Mouse (Mus musculus) CH12.LX (cell line): ENCODE data around the gene Crlf1. TPM values are rescaled to one million over a fixed set of nuclear protein-coding genes. Genes with fewer than 3 reads are reported as not detected.
A peak's percentile ranks its signal among the peaks of the same experiment; 100 is the strongest.

Experiments
- DNase-seq: peaks from one replicate; pipeline ENCODE4 v3.0.0-alpha.2; 2013; ENCODE audit errors: extremely low read depth
- H3K27ac ChIP-seq: 2 replicates; pipeline ENCODE4 v1.5.1; 2012; ENCODE audit warnings: low read depth, mild to moderate bottlenecking, control low read depth, moderate library complexity; ENCODE audit not compliant: insufficient read depth
- H3K27me3 ChIP-seq: replicated peaks from 2 replicates; pipeline ENCODE3; 2012; ENCODE audit warnings: inconsistent platforms
- H3K36me3 ChIP-seq, 2 experiments: replicated peaks in 1 of 2; 2 replicates each; pipeline versions ENCODE3 to v1.6.1; 2012; ENCODE audit warnings: inconsistent platforms in 1 of 2, low read length in 1 of 2, mild to moderate bottlenecking in 1 of 2, mixed read lengths in 1 of 2, moderate library complexity in 1 of 2; ENCODE audit not compliant: control insufficient read depth in 1 of 2, insufficient read depth in 1 of 2
- H3K4me1 ChIP-seq, 2 experiments: 2 replicates each; pipeline ENCODE4 v1.6.1; 2012; ENCODE audit warnings: inconsistent platforms in 1 of 2, moderate library complexity in 1 of 2; ENCODE audit not compliant: insufficient read depth in 2 of 2, control insufficient read depth in 1 of 2
- H3K4me2 ChIP-seq: 2 replicates; pipeline ENCODE4 v1.6.1; 2012; ENCODE audit warnings: low read depth, mild to moderate bottlenecking, control low read depth; ENCODE audit not compliant: poor library complexity, insufficient read depth, severe bottlenecking
- H3K4me3 ChIP-seq, 3 experiments: fragments of 150-350 bp in 1 of 3; sonication (generic) in 1 of 3; replicated peaks in 1 of 3; 2 replicates each; pipeline versions ENCODE3 to v1.5.1; 2011 to 2012; ENCODE audit warnings: low read depth in 2 of 3, low read length in 2 of 3, mild to moderate bottlenecking in 2 of 3, moderate library complexity in 2 of 3, control low read depth in 1 of 3, improper control_type of control experiment in 1 of 3, inconsistent platforms in 1 of 3, mixed read lengths in 1 of 3; ENCODE audit not compliant: poor library complexity in 1 of 3
- H3K79me2 ChIP-seq: replicated peaks from 2 replicates; pipeline ENCODE4 v1.6.1; 2012; ENCODE audit warnings: mild to moderate bottlenecking, moderate library complexity; ENCODE audit not compliant: control insufficient read depth, poor library complexity, insufficient read depth, severe bottlenecking; ENCODE audit errors: extremely low read depth
- H3K9ac ChIP-seq: 2 replicates; pipeline ENCODE4 v1.6.1; 2012; ENCODE audit warnings: low read depth, mild to moderate bottlenecking, control low read depth, moderate library complexity; ENCODE audit not compliant: insufficient read depth
- H3K9me3 ChIP-seq: replicated peaks from 2 replicates; pipeline ENCODE3; 2012; ENCODE audit warnings: low read length, inconsistent platforms, mixed read lengths
- BHLHE40 ChIP-seq: IDR thresholded peaks from 2 replicates; pipeline ENCODE4 v1.6.1; 2011; ENCODE audit warnings: mild to moderate bottlenecking, low read depth, low read length, improper control_type of control experiment
- CHD1 ChIP-seq: IDR thresholded peaks from 2 replicates; pipeline ENCODE4 v1.6.1; 2012; ENCODE audit warnings: low read depth, low read length, improper control_type of control experiment, inconsistent platforms
- CHD2 ChIP-seq: IDR thresholded peaks from 2 replicates; pipeline ENCODE4 v1.6.1; 2011; ENCODE audit warnings: low read length, improper control_type of control experiment
- CTCF ChIP-seq, 2 experiments: IDR thresholded peaks in 1 of 2; conservative IDR thresholded peaks in 1 of 2; 2 replicates each; pipeline ENCODE4 v1.5.1; 2011 to 2012; ENCODE audit warnings: low read depth in 2 of 2, low read length in 2 of 2, improper control_type of control experiment in 1 of 2, inconsistent platforms in 1 of 2, mild to moderate bottlenecking in 1 of 2, moderate library complexity in 1 of 2
- E2F4 ChIP-seq: IDR thresholded peaks from 2 replicates; pipeline ENCODE4 v1.6.1; 2011; ENCODE audit warnings: low read depth, low read length, improper control_type of control experiment; ENCODE audit not compliant: insufficient replicate concordance
- EP300 ChIP-seq: IDR thresholded peaks from 2 replicates; pipeline ENCODE4 v1.6.1; 2011; ENCODE audit warnings: low read length, improper control_type of control experiment
- ETS1 ChIP-seq: conservative IDR thresholded peaks from 2 replicates; pipeline ENCODE4 v1.6.1; 2012; ENCODE audit warnings: low read depth, mild to moderate bottlenecking, inconsistent platforms, low read length, improper control_type of control experiment, moderate library complexity
- GABPA ChIP-seq: IDR thresholded peaks from 2 replicates; pipeline ENCODE4 v1.6.1; 2012; ENCODE audit warnings: low read depth, low read length, improper control_type of control experiment, inconsistent platforms; ENCODE audit not compliant: insufficient replicate concordance
- IRF4 ChIP-seq: IDR thresholded peaks from 2 replicates; pipeline ENCODE4 v1.6.1; 2014; ENCODE audit warnings: low read depth, mild to moderate bottlenecking, inconsistent platforms, low read length, improper control_type of control experiment
- JUN ChIP-seq: IDR thresholded peaks from 2 replicates; pipeline ENCODE4 v1.6.1; 2011; ENCODE audit warnings: low read depth, mild to moderate bottlenecking, low read length, improper control_type of control experiment, moderate library complexity; ENCODE audit not compliant: insufficient read depth
- JUND ChIP-seq: conservative IDR thresholded peaks from 2 replicates; pipeline ENCODE4 v1.6.1; 2011; ENCODE audit warnings: low read depth, low read length, improper control_type of control experiment
- KAT2A ChIP-seq: IDR thresholded peaks from 2 replicates; pipeline ENCODE4 v1.6.1; 2012; ENCODE audit warnings: low read length, improper control_type of control experiment, inconsistent platforms; ENCODE audit not compliant: insufficient replicate concordance
- MAFK ChIP-seq: IDR thresholded peaks from 2 replicates; pipeline ENCODE4 v1.6.1; 2011; ENCODE audit warnings: low read length, improper control_type of control experiment; ENCODE audit not compliant: insufficient replicate concordance
- MAX ChIP-seq: IDR thresholded peaks from 2 replicates; pipeline ENCODE4 v1.6.1; 2011; ENCODE audit warnings: low read length, improper control_type of control experiment
- MEF2A ChIP-seq: IDR thresholded peaks from 2 replicates; pipeline ENCODE4 v1.6.1; 2014; ENCODE audit warnings: low read depth, mild to moderate bottlenecking, inconsistent platforms, low read length, improper control_type of control experiment, borderline replicate concordance
- MXI1 ChIP-seq: IDR thresholded peaks from 2 replicates; pipeline ENCODE4 v1.6.1; 2011; ENCODE audit warnings: mild to moderate bottlenecking, low read depth, low read length, improper control_type of control experiment
- MYC ChIP-seq: IDR thresholded peaks from 2 replicates; pipeline ENCODE4 v1.6.1; 2011; ENCODE audit warnings: low read depth, mild to moderate bottlenecking, improper control_type of control experiment, low read length
- NELFE ChIP-seq: IDR thresholded peaks from 2 replicates; pipeline ENCODE4 v1.6.1; 2011; ENCODE audit warnings: low read depth, low read length, improper control_type of control experiment
- NRF1 ChIP-seq: IDR thresholded peaks from 2 replicates; pipeline ENCODE4 v1.6.1; 2014; ENCODE audit warnings: low read depth, mild to moderate bottlenecking, inconsistent platforms, low read length, improper control_type of control experiment, moderate library complexity
- PAX5 ChIP-seq: IDR thresholded peaks from 2 replicates; pipeline ENCODE4 v1.6.1; 2012; ENCODE audit warnings: low read length, inconsistent platforms, mixed read lengths
- RAD21 ChIP-seq: IDR thresholded peaks from 2 replicates; pipeline ENCODE4 v1.6.1; 2011; ENCODE audit warnings: low read depth, mild to moderate bottlenecking, low read length, improper control_type of control experiment, moderate library complexity
- RCOR1 ChIP-seq: conservative IDR thresholded peaks from 2 replicates; pipeline ENCODE4 v1.6.1; 2012; ENCODE audit warnings: low read depth, mild to moderate bottlenecking, inconsistent platforms, low read length, improper control_type of control experiment
- SIN3A ChIP-seq: IDR thresholded peaks from 2 replicates; pipeline ENCODE4 v1.6.1; 2012; ENCODE audit warnings: low read length, improper control_type of control experiment, inconsistent platforms
- SMC3 ChIP-seq: IDR thresholded peaks from 2 replicates; pipeline ENCODE4 v1.6.1; 2011; ENCODE audit warnings: low read depth, low read length, improper control_type of control experiment
- USF1 ChIP-seq: IDR thresholded peaks from 2 replicates; pipeline ENCODE4 v1.6.1; 2014; ENCODE audit warnings: low read depth, mild to moderate bottlenecking, inconsistent platforms, low read length, improper control_type of control experiment
- USF2 ChIP-seq: conservative IDR thresholded peaks from 2 replicates; pipeline ENCODE4 v1.6.1; 2011; ENCODE audit warnings: low read depth, low read length, improper control_type of control experiment
- ZC3H11A ChIP-seq: IDR thresholded peaks from 2 replicates; pipeline ENCODE4 v1.6.1; 2012; ENCODE audit warnings: low read depth, mild to moderate bottlenecking, inconsistent platforms, low read length, improper control_type of control experiment
- ZMIZ1 ChIP-seq: IDR thresholded peaks from 2 replicates; pipeline ENCODE4 v1.6.1; 2012; ENCODE audit warnings: low read depth, mild to moderate bottlenecking, inconsistent platforms, low read length, improper control_type of control experiment
- ZNF384 ChIP-seq: IDR thresholded peaks from 2 replicates; pipeline ENCODE4 v1.6.1; 2012; ENCODE audit warnings: low read depth, low read length, improper control_type of control experiment, inconsistent platforms
- dilution Hi-C: fragments of 300-500 bp; cut with MboI; formaldehyde crosslinking; loops from 2 replicates; pipeline ENCODE4 v1.14.3; 2020; ENCODE audit warnings: low sequenced_read_pairs; ENCODE audit not compliant: extremely low pct_unique_long_range_greater_than_20kb, extremely low pct_ligation_motif_present
- in situ Hi-C: fragments of 300-500 bp; cut with MboI; formaldehyde crosslinking; loops from 3 replicates; pipeline ENCODE4 v1.14.3; 2019; ENCODE audit warnings: low sequenced_read_pairs, low pct_ligation_motif_present, low pct_unique_long_range_greater_than_20kb, mixed read lengths
- polyA plus RNA-seq: library from polyadenylated mRNA; unstranded; fragments of >175 nt; gene quantifications from 2 replicates; pipeline ENCODE4 v1.2.1, GENCODE M21; 2012; ENCODE audit warnings: low read depth; ENCODE audit not compliant: insufficient read length
- total RNA-seq, 2 experiments: library from RNA; depleted of rRNA; stranded (reverse); fragments of 300-350 nt in 1 of 2; fragments of >200 nt in 1 of 2; gene quantifications; 2 replicates each; pipeline ENCODE4 v1.2.3; 2012 to 2014

Gene Crlf1
- total and polyA plus RNA-seq, 3 experiments: 0.42 to 1.1 (median 0.44) TPM

- peaks cover 35% of the 10 kb centered on the region for H3K79me2 ChIP-seq
- no peak overlapping the region for H3K27ac ChIP-seq
- peaks cover 12 to 55% of the 10 kb centered on the region in 2 experiments for H3K4me1 ChIP-seq
- no peaks in the 10 kb centered on the region for H3K27me3 ChIP-seq
- no peak for TF ChIP-seq GABPA
- no peak for TF ChIP-seq JUND
- no peak for TF ChIP-seq MEF2A
- no peak for TF ChIP-seq CTCF (conservative IDR thresholded peaks at IDR 0.05 in 1 of 2, IDR thresholded peaks at IDR 0.05 in 1 of 2; ENCODE audit: low read depth in 2 of 2, low read length in 2 of 2)
- TF ChIP-seq ZC3H11A: no peak
- TF ChIP-seq ZMIZ1: no peak
- TF ChIP-seq USF2: no peak
- no peak for TF ChIP-seq MXI1
- no peak for TF ChIP-seq CHD2
- TF ChIP-seq RCOR1: no peak
- TF ChIP-seq MAX: no peak
- no peak for TF ChIP-seq BHLHE40
- no peak for TF ChIP-seq NELFE
- no peak for TF ChIP-seq IRF4
- H3K9me3 ChIP-seq: no peaks in the 10 kb centered on the region
- peaks cover 7 to 52% of the 10 kb centered on the region in 2 experiments for H3K36me3 ChIP-seq
- no peak overlapping the region for H3K9ac ChIP-seq
- H3K4me2 ChIP-seq: peak overlapping the region; percentile 79; the same call in 1 of the 2 replicates
- no peak for DNase-seq
- in situ Hi-C loops (loop anchor here (10.0 kb wide), 1 partner anchor 64 kb away; the partner anchor contains the start of gene Ssbp4), dilution Hi-C loops (no loop called here)
- H3K4me3 ChIP-seq: peak overlapping the region in 1 of 3 experiments; percentile 94
Measured at GRCm38 (mm10) chr8:70541081-70541480, 48.1 kb downstream of the Crlf1 start.

- Histone ChIP-seq H3K27ac (no peak overlapping the region), H3K9me3 (no peaks in the 10 kb centered on the region), H3K4me1 (peaks cover 15 to 55% of the 10 kb centered on the region in 2 experiments), H3K9ac (no peak overlapping the region), H3K4me2 (no peak overlapping the region), H3K4me3 (no peak overlapping the region), H3K36me3 (peaks cover 3 to 56% of the 10 kb centered on the region in 2 experiments)
- peak; percentile 53 for DNase-seq
- in situ Hi-C loops: loop anchor here (10.0 kb wide), 1 partner anchor 61 kb away; the partner anchor contains the start of gene Ssbp4
- TF ChIP-seq USF1 (no peak), NRF1 (no peak), PAX5 (no peak), MAFK (no peak), E2F4 (no peak), MXI1 (no peak), ETS1 (no peak), CHD1 (no peak), MAX (no peak), RAD21 (peak; percentile 62), CTCF (conservative IDR thresholded peaks at IDR 0.05 in 1 of 2, IDR thresholded peaks at IDR 0.05 in 1 of 2; ENCODE audit: low read depth in 2 of 2, low read length in 2 of 2) (peak in 1 of 2 experiments; percentile 71; a peak in 2 of 4 replicates), SIN3A (no peak), SMC3 (peak; percentile 55), JUN (no peak), EP300 (no peak), USF2 (no peak), KAT2A (no peak), MEF2A (no peak), RCOR1 (no peak), ZNF384 (peak; percentile 83), MYC (no peak), BHLHE40 (no peak), NELFE (no peak)
- TF ChIP-seq, all 38 proteins: peak for 4
- Histone ChIP-seq H3K79me2 (peaks cover 53% of the 10 kb centered on the region), H3K27me3 (no peaks in the 10 kb centered on the region)
- dilution Hi-C loops: no loop called here
Measured at GRCm38 (mm10) chr8:70544200-70544687, 51.3 kb downstream of the Crlf1 start.
